Mouse (Mus musculus): ENCODE data around the gene R3hdm1. TPM values are rescaled to one million over a fixed set of nuclear protein-coding genes. Genes with fewer than 3 reads are reported as not detected.

R3hdm1 gene
- polyA plus RNA-seq, 1 experiment, result 97.2 TPM

DNA sequence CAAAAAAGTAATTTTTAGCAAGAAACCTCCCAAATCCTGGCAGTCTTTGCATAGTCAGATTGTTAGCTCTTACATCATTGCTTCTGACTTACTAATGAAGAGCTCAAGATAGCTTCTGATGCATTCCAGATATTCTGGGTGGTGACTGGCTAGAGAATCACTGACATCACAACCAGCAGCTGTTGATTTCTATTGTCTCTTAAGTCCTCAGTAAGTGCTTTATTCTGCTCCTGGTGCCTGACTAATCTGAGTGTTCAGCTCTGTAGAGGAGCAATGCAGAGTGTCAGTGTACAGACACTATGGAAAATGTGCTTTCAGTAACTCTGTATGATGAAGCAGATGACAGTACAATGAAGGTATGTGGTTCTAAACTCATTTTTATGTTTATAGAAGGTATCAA is 38.6 kb downstream of the R3hdm1 start:
- DNase-seq, result no peak
- no peak overlapping the region for H3K4me3 ChIP-seq (replicated peaks; ENCODE audit: insufficient read depth, low read depth, low read length)

DNA sequence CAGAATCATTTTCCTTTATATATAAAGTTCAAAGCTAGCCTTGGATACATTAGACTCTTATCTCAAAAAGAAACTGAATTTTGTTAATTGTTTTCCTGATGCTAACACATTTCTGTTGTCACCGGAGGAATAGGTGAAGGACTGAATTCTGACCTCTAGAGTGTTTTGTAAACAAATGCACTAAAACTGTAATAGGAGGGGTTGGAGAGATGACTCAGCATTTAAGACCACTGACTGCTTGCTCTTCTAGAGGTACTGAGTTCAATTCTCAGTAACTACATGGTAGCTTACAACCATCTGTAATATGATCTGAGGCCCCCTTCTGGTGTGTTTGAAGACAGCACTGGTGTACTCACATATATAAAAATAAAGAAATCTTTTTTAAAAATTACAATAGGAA is 63.9 kb downstream of the R3hdm1 start:
- H3K27me3 ChIP-seq (ENCODE audit: control insufficient read depth, insufficient read depth, low read length), result no peaks in the 10 kb centered on the region
- no peak overlapping the region for H3K4me3 ChIP-seq (replicated peaks; ENCODE audit: insufficient read depth, low read depth, low read length)
- no peak overlapping the region for H3K27ac ChIP-seq (ENCODE audit: insufficient read depth, low read length)
- WGBS, result 94% methylated on average over 1 of the region's 1 CpGs
- no peak for TF ChIP-seq POLR2A (IDR thresholded peaks at IDR 0.05; ENCODE audit: borderline replicate concordance, insufficient read depth, low read length)
- TF ChIP-seq CTCF (IDR thresholded peaks at IDR 0.05; ENCODE audit: borderline replicate concordance, insufficient read depth, low read depth, low read length), result no peak
- DNase-seq, result no peak
- H3K4me1 ChIP-seq (ENCODE audit: control insufficient read depth, insufficient read depth, low read length), result no peaks in the 10 kb centered on the region

More for the DNA sequence above, 38.6 kb downstream of the R3hdm1 start:
- H3K27me3 ChIP-seq (ENCODE audit: control insufficient read depth, insufficient read depth, low read length), result no peaks in the 10 kb centered on the region
- TF ChIP-seq CTCF (IDR thresholded peaks at IDR 0.05; ENCODE audit: borderline replicate concordance, insufficient read depth, low read depth, low read length), result no peak
- no peak overlapping the region for H3K27ac ChIP-seq (ENCODE audit: insufficient read depth, low read length)
- H3K4me1 ChIP-seq (ENCODE audit: control insufficient read depth, insufficient read depth, low read length), result no peaks in the 10 kb centered on the region

DNA sequence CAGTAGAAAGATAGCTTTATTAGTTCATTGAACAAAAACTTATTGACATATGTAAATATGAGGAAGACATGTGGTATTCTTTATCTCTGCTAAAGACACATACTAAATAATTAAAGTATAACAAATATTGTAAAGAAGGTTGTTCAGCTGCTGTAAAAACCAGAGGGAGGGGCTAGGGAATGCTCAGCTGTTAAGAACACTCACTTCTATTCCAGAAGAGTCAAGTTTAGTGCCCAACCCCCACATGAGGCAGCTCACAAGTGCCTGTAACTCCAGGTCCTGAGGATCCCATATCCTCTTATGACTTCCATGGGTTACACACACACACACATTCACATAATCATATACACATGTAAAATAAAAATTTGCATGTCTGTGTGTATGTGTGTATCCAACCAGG is 67.0 kb downstream of the R3hdm1 start:
- DNase-seq, result no peak
- H3K27ac ChIP-seq (ENCODE audit: insufficient read depth, low read length), result no peak overlapping the region
- H3K4me3 ChIP-seq (replicated peaks; ENCODE audit: insufficient read depth, low read depth, low read length), result no peak overlapping the region
- no peak for TF ChIP-seq CTCF (IDR thresholded peaks at IDR 0.05; ENCODE audit: borderline replicate concordance, insufficient read depth, low read depth, low read length)
- no peak for TF ChIP-seq POLR2A (IDR thresholded peaks at IDR 0.05; ENCODE audit: borderline replicate concordance, insufficient read depth, low read length)
- H3K4me1 ChIP-seq (ENCODE audit: control insufficient read depth, insufficient read depth, low read length), result no peaks in the 10 kb centered on the region
- no peaks in the 10 kb centered on the region for H3K27me3 ChIP-seq (ENCODE audit: control insufficient read depth, insufficient read depth, low read length)

DNA sequence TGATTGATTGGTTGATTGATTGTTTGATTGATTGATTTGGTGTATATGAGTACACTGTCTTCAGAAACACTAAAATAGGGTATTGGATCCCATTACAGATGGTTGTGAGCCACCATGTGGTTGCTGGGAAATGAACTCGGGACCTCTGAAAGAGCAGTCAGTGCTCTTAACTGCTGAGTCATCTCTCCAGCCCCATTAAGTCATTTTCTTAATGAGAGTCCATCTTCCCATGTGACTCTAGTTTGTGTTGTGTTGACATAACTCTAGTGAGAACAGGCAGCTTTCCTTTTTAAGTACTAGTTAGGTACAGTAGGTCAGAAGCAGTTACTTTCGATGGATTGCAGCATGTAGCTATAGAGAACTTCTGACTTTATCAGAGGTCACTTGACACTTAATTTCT is 88.3 kb downstream of the R3hdm1 start:
- Histone ChIP-seq H3K27me3 (ENCODE audit: control insufficient read depth, insufficient read depth, low read length) (no peaks in the 10 kb centered on the region), H3K4me3 (replicated peaks; ENCODE audit: insufficient read depth, low read depth, low read length) (no peak overlapping the region), H3K27ac (ENCODE audit: insufficient read depth, low read length) (no peak overlapping the region), H3K4me1 (ENCODE audit: control insufficient read depth, insufficient read depth, low read length) (no peaks in the 10 kb centered on the region)
- 78% methylated on average over 2 of the region's 2 CpGs for WGBS
- TF ChIP-seq POLR2A (IDR thresholded peaks at IDR 0.05; ENCODE audit: borderline replicate concordance, insufficient read depth, low read length), result no peak
- TF ChIP-seq CTCF (IDR thresholded peaks at IDR 0.05; ENCODE audit: borderline replicate concordance, insufficient read depth, low read depth, low read length), result no peak
- no peak for DNase-seq

DNA sequence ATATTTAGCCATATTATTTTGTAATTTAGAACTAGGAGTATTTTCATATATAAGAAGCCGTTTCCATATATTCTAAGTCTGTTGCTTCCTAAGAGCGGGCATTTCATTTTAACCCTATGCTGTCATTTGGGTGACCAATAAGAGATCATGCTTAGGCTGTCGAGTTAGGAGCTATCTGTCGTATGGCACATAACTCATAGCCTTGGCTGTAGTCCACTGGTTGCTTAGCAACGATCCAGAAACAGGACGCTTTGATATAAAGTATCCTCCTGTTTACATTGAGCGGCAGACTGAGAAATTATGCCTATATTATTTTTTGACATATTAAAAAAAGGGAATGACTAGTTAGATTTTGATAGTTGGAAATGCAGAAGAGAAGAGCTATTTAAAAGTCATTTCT is 89.3 kb downstream of the R3hdm1 start:
- Histone ChIP-seq H3K4me1 (ENCODE audit: control insufficient read depth, insufficient read depth, low read length) (no peaks in the 10 kb centered on the region), H3K27ac (ENCODE audit: insufficient read depth, low read length) (no peak overlapping the region), H3K4me3 (replicated peaks; ENCODE audit: insufficient read depth, low read depth, low read length) (no peak overlapping the region), H3K27me3 (ENCODE audit: control insufficient read depth, insufficient read depth, low read length) (no peaks in the 10 kb centered on the region)
- DNase-seq, result no peak
- TF ChIP-seq POLR2A (IDR thresholded peaks at IDR 0.05; ENCODE audit: borderline replicate concordance, insufficient read depth, low read length) (no peak), CTCF (IDR thresholded peaks at IDR 0.05; ENCODE audit: borderline replicate concordance, insufficient read depth, low read depth, low read length) (no peak)
- 52% methylated on average over 7 of the region's 7 CpGs for WGBS

DNA sequence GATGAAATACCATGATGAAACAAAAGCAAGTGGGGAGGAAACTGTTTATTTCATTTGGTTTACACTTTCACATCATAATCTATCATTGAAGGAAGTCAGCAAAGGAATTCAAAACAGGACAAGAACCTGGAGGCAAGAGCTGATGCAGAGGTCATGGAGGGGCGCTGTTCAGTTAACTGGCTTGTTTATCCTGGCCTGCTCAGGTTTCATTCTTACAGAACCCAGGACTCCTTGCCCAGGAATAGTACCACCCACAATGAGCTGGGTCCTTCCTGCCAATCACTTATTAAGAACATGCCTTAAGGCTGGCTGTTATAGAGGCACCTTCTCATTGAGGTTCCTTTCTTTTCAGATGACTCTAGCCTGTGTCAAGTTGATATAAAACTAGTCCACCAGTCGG is 90.9 kb downstream of the R3hdm1 start:
- H3K4me3 ChIP-seq (replicated peaks; ENCODE audit: insufficient read depth, low read depth, low read length), result no peak overlapping the region
- WGBS, result 90% methylated on average over 2 of the region's 2 CpGs
- H3K27me3 ChIP-seq (ENCODE audit: control insufficient read depth, insufficient read depth, low read length), result no peaks in the 10 kb centered on the region
- H3K4me1 ChIP-seq (ENCODE audit: control insufficient read depth, insufficient read depth, low read length), result no peaks in the 10 kb centered on the region
- DNase-seq, result no peak
- TF ChIP-seq POLR2A (IDR thresholded peaks at IDR 0.05; ENCODE audit: borderline replicate concordance, insufficient read depth, low read length) (no peak), CTCF (IDR thresholded peaks at IDR 0.05; ENCODE audit: borderline replicate concordance, insufficient read depth, low read depth, low read length) (no peak)
- no peak overlapping the region for H3K27ac ChIP-seq (ENCODE audit: insufficient read depth, low read length)

DNA sequence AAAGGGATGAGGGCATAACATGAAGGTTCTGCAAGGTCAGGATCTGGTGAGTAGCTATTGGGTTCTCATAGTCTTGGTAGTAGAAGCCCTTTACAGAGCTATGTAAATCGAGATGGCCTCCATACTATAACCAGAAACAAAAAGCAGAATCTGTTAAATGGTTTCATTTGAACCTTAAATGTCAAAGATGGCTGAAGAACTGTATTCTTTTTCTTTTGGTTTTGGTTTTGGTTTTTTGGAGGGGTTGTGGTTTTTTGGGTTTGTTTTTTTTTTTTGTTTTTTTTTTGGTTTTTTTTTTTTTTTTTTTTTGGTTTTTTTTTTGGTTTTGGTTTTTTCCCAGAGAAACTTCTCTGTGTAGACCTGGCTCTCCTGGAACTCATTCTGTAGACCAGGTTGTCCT is 94.3 kb downstream of the R3hdm1 start:
- DNase-seq, result no peak
- TF ChIP-seq POLR2A (IDR thresholded peaks at IDR 0.05; ENCODE audit: borderline replicate concordance, insufficient read depth, low read length) (no peak), CTCF (IDR thresholded peaks at IDR 0.05; ENCODE audit: borderline replicate concordance, insufficient read depth, low read depth, low read length) (no peak)
- no peaks in the 10 kb centered on the region for H3K27me3 ChIP-seq (ENCODE audit: control insufficient read depth, insufficient read depth, low read length)
- H3K4me3 ChIP-seq (replicated peaks; ENCODE audit: insufficient read depth, low read depth, low read length), result no peak overlapping the region
- no peak overlapping the region for H3K27ac ChIP-seq (ENCODE audit: insufficient read depth, low read length)
- no peaks in the 10 kb centered on the region for H3K4me1 ChIP-seq (ENCODE audit: control insufficient read depth, insufficient read depth, low read length)
- WGBS, result 92% methylated on average over 1 of the region's 1 CpGs

DNA sequence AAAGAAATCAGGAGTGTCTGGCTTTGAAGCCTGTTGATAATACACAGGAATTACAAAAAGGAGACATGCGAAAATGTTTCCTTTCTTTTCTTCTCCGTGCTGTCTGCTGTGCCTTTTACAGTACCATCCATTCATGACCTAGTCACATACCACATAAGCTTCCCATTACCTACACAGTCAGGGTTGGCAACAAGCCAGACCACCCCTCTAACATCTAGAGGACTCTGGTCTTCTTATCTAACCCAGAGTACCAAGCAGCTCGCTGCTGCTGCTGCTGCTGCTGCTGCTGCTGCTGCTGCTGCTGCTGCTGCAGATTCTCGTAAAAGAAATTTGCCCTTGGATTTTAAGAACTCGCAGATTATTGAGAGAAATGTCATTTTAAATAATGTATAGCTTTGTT is 110.2 kb downstream of the R3hdm1 start:
- TF ChIP-seq POLR2A (IDR thresholded peaks at IDR 0.05; ENCODE audit: borderline replicate concordance, insufficient read depth, low read length) (no peak), CTCF (IDR thresholded peaks at IDR 0.05; ENCODE audit: borderline replicate concordance, insufficient read depth, low read depth, low read length) (no peak)
- WGBS, result 65% methylated on average over 5 of the region's 5 CpGs
- no peak overlapping the region for H3K27ac ChIP-seq (ENCODE audit: insufficient read depth, low read length)
- no peak overlapping the region for H3K4me3 ChIP-seq (replicated peaks; ENCODE audit: insufficient read depth, low read depth, low read length)
- no peaks in the 10 kb centered on the region for H3K4me1 ChIP-seq (ENCODE audit: control insufficient read depth, insufficient read depth, low read length)
- no peaks in the 10 kb centered on the region for H3K27me3 ChIP-seq (ENCODE audit: control insufficient read depth, insufficient read depth, low read length)
- no peak for DNase-seq

DNA sequence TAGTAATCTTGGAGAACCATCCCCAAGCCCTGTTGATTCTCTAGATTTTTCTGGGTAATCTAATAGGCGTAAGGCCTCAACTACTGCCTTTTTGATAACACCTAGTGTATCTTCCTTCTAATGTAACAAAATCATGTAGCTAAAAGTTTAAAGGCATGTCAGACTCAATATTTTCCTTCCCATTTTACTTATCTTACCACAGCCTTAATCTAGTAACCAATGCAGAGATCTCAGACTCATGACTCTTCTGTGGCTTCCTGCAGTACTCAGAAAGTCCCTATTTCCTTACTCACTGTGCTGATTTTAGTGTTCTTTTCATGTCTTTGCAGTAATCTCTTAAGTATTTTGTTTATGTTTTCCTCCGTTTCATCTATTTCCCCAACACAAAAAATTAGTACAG is 118.8 kb downstream of the R3hdm1 start:
- no peaks in the 10 kb centered on the region for H3K4me1 ChIP-seq (ENCODE audit: control insufficient read depth, insufficient read depth, low read length)
- WGBS, result 98% methylated on average over 2 of the region's 2 CpGs
- no peak overlapping the region for H3K27ac ChIP-seq (ENCODE audit: insufficient read depth, low read length)
- no peaks in the 10 kb centered on the region for H3K27me3 ChIP-seq (ENCODE audit: control insufficient read depth, insufficient read depth, low read length)
- no peak overlapping the region for H3K4me3 ChIP-seq (replicated peaks; ENCODE audit: insufficient read depth, low read depth, low read length)
- no peak for DNase-seq
- TF ChIP-seq CTCF (IDR thresholded peaks at IDR 0.05; ENCODE audit: borderline replicate concordance, insufficient read depth, low read depth, low read length), result no peak
- no peak for TF ChIP-seq POLR2A (IDR thresholded peaks at IDR 0.05; ENCODE audit: borderline replicate concordance, insufficient read depth, low read length)
